Mouse (Mus musculus): ENCODE data around the gene Sema6d. TPM values are rescaled to one million over a fixed set of nuclear protein-coding genes. Genes with fewer than 3 reads are reported as not detected.

Gene Sema6d
- 0.60 and 0.68 TPM in 2 replicates for polyA plus RNA-seq (2011; ENCODE audit: insufficient read depth, insufficient read length, low read depth, missing spikeins)

GRCm38 (mm10) chr2:124089813-124090230 lies at the start of gene Sema6d:
Sema6d (plus strand) TSS chr2:124089969.
- H3K36me3 ChIP-seq (ENCODE audit: control insufficient read depth, insufficient read depth, low read length, poor library complexity, severe bottlenecking): no peaks in the 10 kb centered on the region
- TF ChIP-seq POLR2A (IDR thresholded peaks at IDR 0.05; ENCODE audit: insufficient read depth, low read length) (no peak), EP300 (IDR thresholded peaks at IDR 0.05; ENCODE audit: insufficient read depth, low read depth, low read length) (no peak), CTCF (IDR thresholded peaks at IDR 0.05; ENCODE audit: low read depth, low read length) (no peak)
- no peaks in the 10 kb centered on the region for H3K9me3 ChIP-seq (replicated peaks; ENCODE audit: control insufficient read depth, insufficient read depth, low read length, poor library complexity, severe bottlenecking)
- peak within 1 kb of the TSS; percentile 18 for H3K4me3 ChIP-seq (ENCODE audit: low read depth, low read length)
- peaks cover 3% of the 10 kb centered on the region for H3K27me3 ChIP-seq (ENCODE audit: control insufficient read depth, insufficient read depth, low read length, poor library complexity, severe bottlenecking)
- H3K9ac ChIP-seq (ENCODE audit: low read depth, poor library complexity, severe bottlenecking): no peak within 1 kb of the TSS; the same call in 1 of the 2 replicates
- H3K4me1 ChIP-seq (ENCODE audit: control insufficient read depth, insufficient read depth, low read length): no peaks in the 10 kb centered on the region
- H3K27ac ChIP-seq (ENCODE audit: insufficient read depth, low read length): no peak within 1 kb of the TSS

- Histone ChIP-seq H3K9me3 (replicated peaks; ENCODE audit: control insufficient read depth, insufficient read depth, low read length, poor library complexity, severe bottlenecking) (no peaks in the 10 kb centered on the region), H3K4me1 (ENCODE audit: control insufficient read depth, insufficient read depth, low read length) (no peaks in the 10 kb centered on the region), H3K36me3 (ENCODE audit: control insufficient read depth, insufficient read depth, low read length, poor library complexity, severe bottlenecking) (no peaks in the 10 kb centered on the region), H3K4me3 (ENCODE audit: low read depth, low read length) (no peak overlapping the region), H3K27me3 (ENCODE audit: control insufficient read depth, insufficient read depth, low read length, poor library complexity, severe bottlenecking) (no peaks in the 10 kb centered on the region), H3K9ac (ENCODE audit: low read depth, poor library complexity, severe bottlenecking) (no peak overlapping the region), H3K27ac (ENCODE audit: insufficient read depth, low read length) (no peak overlapping the region)
- no peak for TF ChIP-seq EP300 (IDR thresholded peaks at IDR 0.05; ENCODE audit: insufficient read depth, low read depth, low read length)
- TF ChIP-seq POLR2A (IDR thresholded peaks at IDR 0.05; ENCODE audit: insufficient read depth, low read length): no peak
- no peak for TF ChIP-seq CTCF (IDR thresholded peaks at IDR 0.05; ENCODE audit: low read depth, low read length)
Observed at GRCm38 (mm10) chr2:124059910-124060309, 29.9 kb upstream of the Sema6d start.

DNA sequence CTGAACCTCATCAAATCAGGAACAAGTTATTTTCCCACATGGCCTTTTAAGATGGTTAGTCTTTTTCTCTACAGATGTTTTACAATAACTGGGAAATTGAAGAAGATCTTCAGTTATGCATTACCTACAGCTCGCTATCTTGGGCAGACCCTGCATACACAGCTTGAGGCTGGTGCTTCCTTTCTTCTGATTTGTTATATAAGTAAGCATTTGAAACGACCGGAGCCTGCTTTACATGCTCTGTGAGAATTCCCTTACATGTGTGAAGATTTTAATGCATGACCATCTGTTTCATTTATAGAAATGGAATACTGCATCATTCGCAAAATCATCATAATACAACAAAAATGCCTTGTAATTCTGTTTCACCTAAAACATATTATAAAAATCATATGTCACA lies 21.4 kb upstream of the Sema6d start:
- Histone ChIP-seq H3K27me3 (ENCODE audit: control insufficient read depth, insufficient read depth, low read length, poor library complexity, severe bottlenecking) (no peaks in the 10 kb centered on the region), H3K27ac (ENCODE audit: insufficient read depth, low read length) (no peak overlapping the region), H3K4me1 (ENCODE audit: control insufficient read depth, insufficient read depth, low read length) (no peaks in the 10 kb centered on the region), H3K9ac (ENCODE audit: low read depth, poor library complexity, severe bottlenecking) (no peak overlapping the region), H3K36me3 (ENCODE audit: control insufficient read depth, insufficient read depth, low read length, poor library complexity, severe bottlenecking) (no peaks in the 10 kb centered on the region), H3K9me3 (replicated peaks; ENCODE audit: control insufficient read depth, insufficient read depth, low read length, poor library complexity, severe bottlenecking) (no peaks in the 10 kb centered on the region), H3K4me3 (ENCODE audit: low read depth, low read length) (no peak overlapping the region)
- no peak for TF ChIP-seq CTCF (IDR thresholded peaks at IDR 0.05; ENCODE audit: low read depth, low read length)
- TF ChIP-seq POLR2A (IDR thresholded peaks at IDR 0.05; ENCODE audit: insufficient read depth, low read length): no peak
- TF ChIP-seq EP300 (IDR thresholded peaks at IDR 0.05; ENCODE audit: insufficient read depth, low read depth, low read length): no peak

DNA sequence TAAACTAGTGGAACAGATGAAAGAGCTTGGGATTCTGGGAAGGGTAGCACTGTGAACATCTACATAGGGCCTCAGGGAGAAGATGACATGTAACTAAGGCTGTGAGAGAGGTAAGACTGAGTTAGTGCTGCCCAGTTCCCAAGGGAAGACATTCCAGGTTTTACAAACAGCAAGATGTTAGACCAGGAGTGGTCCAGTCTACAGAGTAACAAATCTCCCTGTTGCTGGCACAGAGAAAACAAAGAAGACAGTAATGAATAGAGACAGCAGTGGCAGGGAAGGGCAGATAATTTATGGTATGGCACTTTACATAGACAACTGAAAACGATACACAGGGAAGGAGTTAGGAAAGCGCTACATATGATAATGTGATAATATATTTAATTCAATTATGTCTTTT lies 19.1 kb upstream of the Sema6d start:
- H3K36me3 ChIP-seq (ENCODE audit: control insufficient read depth, insufficient read depth, low read length, poor library complexity, severe bottlenecking): no peaks in the 10 kb centered on the region
- H3K9ac ChIP-seq (ENCODE audit: low read depth, poor library complexity, severe bottlenecking): no peak overlapping the region
- H3K4me1 ChIP-seq (ENCODE audit: control insufficient read depth, insufficient read depth, low read length): no peaks in the 10 kb centered on the region
- H3K9me3 ChIP-seq (replicated peaks; ENCODE audit: control insufficient read depth, insufficient read depth, low read length, poor library complexity, severe bottlenecking): no peaks in the 10 kb centered on the region
- no peak overlapping the region for H3K4me3 ChIP-seq (ENCODE audit: low read depth, low read length)
- no peaks in the 10 kb centered on the region for H3K27me3 ChIP-seq (ENCODE audit: control insufficient read depth, insufficient read depth, low read length, poor library complexity, severe bottlenecking)
- no peak overlapping the region for H3K27ac ChIP-seq (ENCODE audit: insufficient read depth, low read length)
- no peak for TF ChIP-seq CTCF (IDR thresholded peaks at IDR 0.05; ENCODE audit: low read depth, low read length)
- TF ChIP-seq POLR2A (IDR thresholded peaks at IDR 0.05; ENCODE audit: insufficient read depth, low read length): no peak
- TF ChIP-seq EP300 (IDR thresholded peaks at IDR 0.05; ENCODE audit: insufficient read depth, low read depth, low read length): no peak

- Histone ChIP-seq H3K4me1 (ENCODE audit: control insufficient read depth, insufficient read depth, low read length) (no peaks in the 10 kb centered on the region), H3K9me3 (replicated peaks; ENCODE audit: control insufficient read depth, insufficient read depth, low read length, poor library complexity, severe bottlenecking) (no peaks in the 10 kb centered on the region), H3K36me3 (ENCODE audit: control insufficient read depth, insufficient read depth, low read length, poor library complexity, severe bottlenecking) (no peaks in the 10 kb centered on the region), H3K4me3 (ENCODE audit: low read depth, low read length) (no peak overlapping the region), H3K27me3 (ENCODE audit: control insufficient read depth, insufficient read depth, low read length, poor library complexity, severe bottlenecking) (no peaks in the 10 kb centered on the region), H3K9ac (ENCODE audit: low read depth, poor library complexity, severe bottlenecking) (no peak overlapping the region), H3K27ac (ENCODE audit: insufficient read depth, low read length) (no peak overlapping the region)
- TF ChIP-seq POLR2A (IDR thresholded peaks at IDR 0.05; ENCODE audit: insufficient read depth, low read length): no peak
- TF ChIP-seq CTCF (IDR thresholded peaks at IDR 0.05; ENCODE audit: low read depth, low read length): no peak
- TF ChIP-seq EP300 (IDR thresholded peaks at IDR 0.05; ENCODE audit: insufficient read depth, low read depth, low read length): no peak
Observed at GRCm38 (mm10) chr2:124071380-124071779, 18.4 kb upstream of the Sema6d start.

DNA sequence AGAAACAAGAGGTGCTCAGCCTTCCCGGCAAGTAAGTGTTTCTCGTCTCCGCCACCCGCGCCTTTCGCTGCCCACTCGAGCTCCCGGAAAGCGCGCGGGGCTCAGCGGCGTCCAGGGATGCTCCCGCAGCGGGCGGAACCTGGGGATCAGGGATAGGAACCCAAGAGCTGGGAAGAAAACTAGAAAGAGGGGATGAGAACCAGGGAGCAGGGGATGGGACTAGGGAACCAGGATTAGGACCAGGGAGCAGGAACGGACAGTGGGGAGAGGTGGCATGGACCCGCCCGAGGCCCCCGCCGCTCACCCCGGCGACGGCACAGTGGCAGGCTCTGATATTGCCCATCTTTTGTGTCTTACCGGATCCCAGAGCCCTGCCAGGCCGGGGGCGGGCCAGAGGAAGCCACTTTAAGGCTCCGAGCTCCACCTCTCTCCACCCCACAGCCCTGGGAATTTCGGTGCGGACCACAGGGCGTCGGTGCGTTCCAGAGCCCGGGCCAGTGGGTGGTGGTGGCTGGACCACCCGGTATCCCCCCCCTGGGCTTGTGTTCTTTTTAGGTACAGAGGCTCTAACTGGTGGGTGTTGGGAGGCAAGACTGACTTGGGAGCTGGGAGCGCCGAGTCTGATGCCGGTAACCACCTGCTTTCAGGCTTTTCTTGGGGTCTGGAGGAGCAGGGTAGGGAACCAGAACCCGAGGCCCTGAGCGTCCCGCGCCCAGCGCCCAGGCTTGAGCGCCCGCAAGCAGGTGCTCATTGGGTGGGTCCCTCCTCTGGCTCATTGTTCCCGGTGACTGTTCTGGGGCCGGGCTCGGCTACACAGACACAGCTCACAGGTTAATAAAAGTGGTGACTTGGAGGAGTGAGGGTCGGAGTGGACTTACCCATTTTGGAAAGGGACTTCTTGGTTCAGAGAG lies 717 bp downstream of the Sema6d start:
- Histone ChIP-seq H3K4me3 (ENCODE audit: low read depth, low read length) (peak overlapping the region; percentile 18), H3K9ac (ENCODE audit: low read depth, poor library complexity, severe bottlenecking) (no peak overlapping the region; the same call in 1 of the 2 replicates), H3K27me3 (ENCODE audit: control insufficient read depth, insufficient read depth, low read length, poor library complexity, severe bottlenecking) (peaks cover 3% of the 10 kb centered on the region), H3K36me3 (ENCODE audit: control insufficient read depth, insufficient read depth, low read length, poor library complexity, severe bottlenecking) (no peaks in the 10 kb centered on the region), H3K27ac (ENCODE audit: insufficient read depth, low read length) (no peak overlapping the region), H3K4me1 (ENCODE audit: control insufficient read depth, insufficient read depth, low read length) (no peaks in the 10 kb centered on the region), H3K9me3 (replicated peaks; ENCODE audit: control insufficient read depth, insufficient read depth, low read length, poor library complexity, severe bottlenecking) (no peaks in the 10 kb centered on the region)
- TF ChIP-seq CTCF (IDR thresholded peaks at IDR 0.05; ENCODE audit: low read depth, low read length) (no peak), POLR2A (IDR thresholded peaks at IDR 0.05; ENCODE audit: insufficient read depth, low read length) (no peak), EP300 (IDR thresholded peaks at IDR 0.05; ENCODE audit: insufficient read depth, low read depth, low read length) (no peak)

Data from ES-Bruce4 (cell line).